Mouse (Mus musculus): ENCODE results near the gene Rac2. TPM values are rescaled to one million over a fixed set of nuclear protein-coding genes. Genes with fewer than 3 reads are reported as not detected.
A peak's percentile ranks its signal among the peaks of the same experiment; 100 is the strongest.

Gene Rac2
- polyA plus RNA-seq, 1 experiment: 1,833 TPM

GRCm38 (mm10) chr15:78535723-78536421 lies 36.7 kb downstream of the Rac2 start:
- DNase-seq: no peak
- 0 out of 2 replicates have a peak, but pooled peaks cover 4% of the 10 kb centered on the region for H3K4me1 ChIP-seq (replicated peaks; ENCODE audit: control insufficient read depth, insufficient read depth, low read length)
- H3K27ac ChIP-seq (ENCODE audit: control insufficient read depth, insufficient read depth, low read length): no peak overlapping the region
- H3K4me3 ChIP-seq (ENCODE audit: control insufficient read depth, insufficient read depth, low read length): no peak overlapping the region
- H3K36me3 ChIP-seq (ENCODE audit: control insufficient read depth, insufficient read depth, low read length): no peaks in the 10 kb centered on the region
- WGBS: 83% methylated on average over 10 of the region's 10 CpGs
- TF ChIP-seq POLR2A (IDR thresholded peaks at IDR 0.05; ENCODE audit: control insufficient read depth, extremely low read depth, insufficient read depth, low read length, poor library complexity) (no peak), CTCF (IDR thresholded peaks at IDR 0.05; ENCODE audit: borderline replicate concordance, control insufficient read depth, extremely low read depth, insufficient read depth, low read length, poor library complexity) (no peak)
- no peaks in the 10 kb centered on the region for H3K27me3 ChIP-seq (ENCODE audit: control insufficient read depth, insufficient read depth, low read length)

GRCm38 (mm10) chr15:78533346-78533835 lies 39.2 kb downstream of the Rac2 start:
- no peak for DNase-seq
- no peaks in the 10 kb centered on the region for H3K27me3 ChIP-seq (ENCODE audit: control insufficient read depth, insufficient read depth, low read length)
- 90% methylated on average over 10 of the region's 10 CpGs for WGBS
- TF ChIP-seq CTCF (IDR thresholded peaks at IDR 0.05; ENCODE audit: borderline replicate concordance, control insufficient read depth, extremely low read depth, insufficient read depth, low read length, poor library complexity): no peak
- no peak for TF ChIP-seq POLR2A (IDR thresholded peaks at IDR 0.05; ENCODE audit: control insufficient read depth, extremely low read depth, insufficient read depth, low read length, poor library complexity)
- H3K27ac ChIP-seq (ENCODE audit: control insufficient read depth, insufficient read depth, low read length): no peak overlapping the region
- no peak overlapping the region for H3K4me3 ChIP-seq (ENCODE audit: control insufficient read depth, insufficient read depth, low read length)
- H3K36me3 ChIP-seq (ENCODE audit: control insufficient read depth, insufficient read depth, low read length): no peaks in the 10 kb centered on the region
- H3K4me1 ChIP-seq (replicated peaks; ENCODE audit: control insufficient read depth, insufficient read depth, low read length): peaks cover 11% of the 10 kb centered on the region

- Histone ChIP-seq H3K4me3 (ENCODE audit: control insufficient read depth, insufficient read depth, low read length) (no peak overlapping the region), H3K36me3 (ENCODE audit: control insufficient read depth, insufficient read depth, low read length) (no peaks in the 10 kb centered on the region), H3K4me1 (replicated peaks; ENCODE audit: control insufficient read depth, insufficient read depth, low read length) (peaks cover 17% of the 10 kb centered on the region), H3K27ac (ENCODE audit: control insufficient read depth, insufficient read depth, low read length) (no peak overlapping the region), H3K27me3 (ENCODE audit: control insufficient read depth, insufficient read depth, low read length) (no peaks in the 10 kb centered on the region)
- TF ChIP-seq POLR2A (IDR thresholded peaks at IDR 0.05; ENCODE audit: control insufficient read depth, extremely low read depth, insufficient read depth, low read length, poor library complexity) (no peak), CTCF (IDR thresholded peaks at IDR 0.05; ENCODE audit: borderline replicate concordance, control insufficient read depth, extremely low read depth, insufficient read depth, low read length, poor library complexity) (no peak)
- no peak for DNase-seq
- 87% methylated on average over 10 of the region's 10 CpGs for whole genome bisulfite sequencing
Measured at GRCm38 (mm10) chr15:78532566-78533345, 39.8 kb downstream of the Rac2 start.

- peak; percentile 97 for DNase-seq
- Histone ChIP-seq H3K27me3 (ENCODE audit: control insufficient read depth, insufficient read depth, low read length) (no peaks in the 10 kb centered on the region), H3K36me3 (ENCODE audit: control insufficient read depth, insufficient read depth, low read length) (no peaks in the 10 kb centered on the region), H3K4me3 (ENCODE audit: control insufficient read depth, insufficient read depth, low read length) (peak overlapping the region; percentile 50), H3K27ac (ENCODE audit: control insufficient read depth, insufficient read depth, low read length) (no peak overlapping the region), H3K4me1 (replicated peaks; ENCODE audit: control insufficient read depth, insufficient read depth, low read length) (peaks cover 21% of the 10 kb centered on the region)
- TF ChIP-seq CTCF (IDR thresholded peaks at IDR 0.05; ENCODE audit: borderline replicate concordance, control insufficient read depth, extremely low read depth, insufficient read depth, low read length, poor library complexity) (peak; percentile 92), POLR2A (IDR thresholded peaks at IDR 0.05; ENCODE audit: control insufficient read depth, extremely low read depth, insufficient read depth, low read length, poor library complexity) (no peak)
- WGBS: under 1% methylated on average over 25 of the region's 25 CpGs
Measured at GRCm38 (mm10) chr15:78531901-78532469, 40.6 kb downstream of the Rac2 start.

GRCm38 (mm10) chr15:78531451-78531720 lies 41.2 kb downstream of the Rac2 start:
- no peak for DNase-seq
- Histone ChIP-seq H3K4me3 (ENCODE audit: control insufficient read depth, insufficient read depth, low read length) (no peak overlapping the region), H3K27ac (ENCODE audit: control insufficient read depth, insufficient read depth, low read length) (no peak overlapping the region), H3K4me1 (replicated peaks; ENCODE audit: control insufficient read depth, insufficient read depth, low read length) (peaks cover 21% of the 10 kb centered on the region), H3K27me3 (ENCODE audit: control insufficient read depth, insufficient read depth, low read length) (no peaks in the 10 kb centered on the region), H3K36me3 (ENCODE audit: control insufficient read depth, insufficient read depth, low read length) (no peaks in the 10 kb centered on the region)
- WGBS: 78% methylated on average over 4 of the region's 4 CpGs
- TF ChIP-seq POLR2A (IDR thresholded peaks at IDR 0.05; ENCODE audit: control insufficient read depth, extremely low read depth, insufficient read depth, low read length, poor library complexity) (no peak), CTCF (IDR thresholded peaks at IDR 0.05; ENCODE audit: borderline replicate concordance, control insufficient read depth, extremely low read depth, insufficient read depth, low read length, poor library complexity) (no peak)

GRCm38 (mm10) chr15:78530671-78531450 lies 41.7 kb downstream of the Rac2 start, which contains the start of gene C1qtnf6:
C1qtnf6 (minus strand) TSS chr15:78531416.
- WGBS: 89% methylated on average over 17 of the region's 17 CpGs
- Histone ChIP-seq H3K4me1 (replicated peaks; ENCODE audit: control insufficient read depth, insufficient read depth, low read length) (peaks cover 21% of the 10 kb centered on the region), H3K27me3 (ENCODE audit: control insufficient read depth, insufficient read depth, low read length) (no peaks in the 10 kb centered on the region), H3K4me3 (ENCODE audit: control insufficient read depth, insufficient read depth, low read length) (peak within 1 kb of the TSS; percentile 50), H3K36me3 (ENCODE audit: control insufficient read depth, insufficient read depth, low read length) (no peaks in the 10 kb centered on the region), H3K27ac (ENCODE audit: control insufficient read depth, insufficient read depth, low read length) (no peak within 1 kb of the TSS)
- no peak for DNase-seq
- TF ChIP-seq CTCF (IDR thresholded peaks at IDR 0.05; ENCODE audit: borderline replicate concordance, control insufficient read depth, extremely low read depth, insufficient read depth, low read length, poor library complexity): no peak
- TF ChIP-seq POLR2A (IDR thresholded peaks at IDR 0.05; ENCODE audit: control insufficient read depth, extremely low read depth, insufficient read depth, low read length, poor library complexity): no peak

Data from thymus, adult 2 months (tissue).